Mouse (Mus musculus): ENCODE measurements around the gene Zfp62.

Zfp62 gene

GRCm38 (mm10) chr11:49248974-49249700 lies 46.0 kb downstream of the Zfp62 start:
- no peak for DNase-seq (ENCODE audit: low spot score)

GRCm38 (mm10) chr11:49249811-49250421 lies 46.8 kb downstream of the Zfp62 start:
- no peak for DNase-seq (ENCODE audit: low spot score)

DNA sequence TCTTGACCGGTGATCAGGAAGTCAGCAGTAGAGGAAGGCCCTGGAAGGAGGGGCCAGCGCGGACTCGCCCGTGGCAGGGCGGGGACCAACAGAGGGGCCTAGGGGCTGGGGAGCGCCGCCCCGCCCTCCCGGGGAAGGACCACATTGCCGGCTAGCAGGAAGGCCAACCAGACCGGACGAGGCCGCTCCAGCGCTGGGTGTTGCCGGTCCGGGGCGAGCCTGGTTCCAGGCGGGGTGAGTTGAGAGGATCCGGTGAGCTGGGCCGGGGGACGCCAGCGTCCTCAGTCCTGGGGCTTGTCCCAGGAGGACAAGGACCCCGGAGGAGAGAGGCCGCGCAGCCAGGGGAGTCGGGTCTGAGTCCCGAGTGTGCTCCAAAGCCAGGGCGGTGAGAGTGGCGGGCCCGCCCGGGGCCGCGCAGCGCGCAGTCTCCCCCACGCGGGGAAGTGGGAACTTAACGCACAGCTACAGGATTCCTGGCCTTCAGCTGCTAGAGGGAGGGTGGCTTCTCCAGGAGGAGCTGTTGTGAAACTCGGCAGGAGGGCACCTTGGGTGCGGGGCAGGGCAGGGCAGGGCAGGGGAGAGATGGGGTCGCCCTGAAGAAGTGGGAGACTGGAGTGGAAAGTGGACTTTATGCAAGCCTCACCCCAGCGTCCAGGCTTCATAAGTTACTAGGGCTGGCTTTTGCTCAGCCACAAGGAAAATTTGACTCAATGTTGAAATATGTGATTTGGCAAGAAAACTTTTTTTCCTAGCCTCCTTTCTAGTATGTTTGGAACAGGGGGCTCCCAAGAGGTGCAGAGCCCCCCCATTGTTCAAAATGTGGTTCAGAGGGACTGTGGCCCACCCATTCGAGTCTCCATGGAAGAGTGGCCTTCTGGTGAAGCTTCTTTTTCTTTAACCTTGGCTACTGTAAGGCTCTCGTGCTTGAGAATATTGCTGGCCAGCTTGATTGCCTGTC lies 47.6 kb downstream of the Zfp62 start:
- peak; percentile 81 for DNase-seq (ENCODE audit: low spot score)

DNA sequence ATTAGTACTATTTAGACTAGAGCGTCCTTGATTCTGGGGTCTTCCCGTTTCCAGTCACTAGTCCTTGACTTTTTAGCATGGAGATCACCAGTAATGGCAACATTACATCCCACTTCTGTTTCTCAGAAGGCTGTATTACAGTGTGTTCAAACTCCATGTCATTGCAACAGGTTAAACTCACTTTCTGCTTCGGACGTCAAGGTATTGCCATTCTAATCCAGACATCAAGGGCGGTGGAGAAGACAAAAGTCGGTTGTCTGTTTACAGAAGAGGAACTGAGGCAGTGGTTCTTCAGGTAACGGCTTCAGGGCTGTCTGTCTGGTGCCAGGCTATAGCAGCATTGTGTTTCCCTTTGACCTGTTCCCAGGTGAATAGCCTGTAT lies 48.3 kb downstream of the Zfp62 start:
- no peak for DNase-seq (ENCODE audit: low spot score)

- no peak for DNase-seq (ENCODE audit: low spot score)
Observed at GRCm38 (mm10) chr11:49252048-49252447, 49.0 kb downstream of the Zfp62 start.

DNA sequence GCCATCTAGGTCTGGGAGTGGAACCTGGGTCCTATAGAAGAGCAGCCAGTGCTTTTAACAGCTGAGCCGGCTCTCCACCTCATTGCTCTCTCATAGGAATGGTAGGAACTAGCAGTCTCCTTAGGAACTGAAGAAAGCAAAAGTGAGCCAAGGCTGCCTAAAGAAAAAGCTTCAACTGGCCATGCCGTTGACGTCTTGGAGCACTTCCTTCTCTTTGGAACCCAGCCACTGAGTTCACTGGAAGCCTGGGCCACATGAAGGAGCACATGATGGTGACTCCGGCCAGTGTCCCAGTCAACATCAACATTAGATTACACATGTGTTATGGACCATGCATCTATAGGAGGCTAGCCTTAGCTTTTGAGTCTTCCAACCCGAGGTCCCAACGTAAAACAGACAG lies 49.9 kb downstream of the Zfp62 start:
- no peak for DNase-seq (ENCODE audit: low spot score)

GRCm38 (mm10) chr11:49259296-49259695 lies 56.2 kb downstream of the Zfp62 start:
- DNase-seq (ENCODE audit: low spot score): no peak

GRCm38 (mm10) chr11:49259829-49260228 lies 56.7 kb downstream of the Zfp62 start:
- no peak for DNase-seq (ENCODE audit: low spot score)

- DNase-seq (ENCODE audit: low spot score): peak; percentile 44
Observed at GRCm38 (mm10) chr11:49260598-49261312, 57.7 kb downstream of the Zfp62 start.

DNA sequence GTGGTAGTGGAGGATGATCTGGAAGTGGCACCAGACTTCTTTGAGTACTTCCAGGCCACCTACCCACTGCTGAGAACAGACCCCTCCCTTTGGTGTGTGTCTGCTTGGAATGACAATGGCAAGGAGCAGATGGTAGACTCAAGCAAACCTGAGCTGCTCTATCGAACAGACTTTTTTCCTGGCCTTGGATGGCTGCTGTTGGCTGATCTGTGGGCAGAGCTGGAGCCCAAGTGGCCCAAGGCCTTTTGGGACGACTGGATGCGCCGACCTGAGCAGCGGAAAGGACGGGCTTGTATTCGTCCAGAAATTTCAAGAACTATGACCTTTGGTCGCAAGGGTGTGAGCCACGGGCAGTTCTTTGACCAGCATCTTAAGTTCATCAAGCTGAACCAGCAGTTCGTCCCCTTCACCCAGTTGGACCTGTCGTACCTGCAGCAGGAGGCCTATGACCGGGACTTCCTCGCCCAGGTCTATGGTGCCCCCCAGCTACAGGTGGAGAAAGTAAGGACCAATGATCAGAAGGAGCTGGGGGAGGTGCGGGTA lies 58.3 kb downstream of the Zfp62 start:
- no peak for DNase-seq (ENCODE audit: low spot score)

- no peak for DNase-seq (ENCODE audit: low spot score)
Observed at GRCm38 (mm10) chr11:49262286-49262685, 59.2 kb downstream of the Zfp62 start.

DNA sequence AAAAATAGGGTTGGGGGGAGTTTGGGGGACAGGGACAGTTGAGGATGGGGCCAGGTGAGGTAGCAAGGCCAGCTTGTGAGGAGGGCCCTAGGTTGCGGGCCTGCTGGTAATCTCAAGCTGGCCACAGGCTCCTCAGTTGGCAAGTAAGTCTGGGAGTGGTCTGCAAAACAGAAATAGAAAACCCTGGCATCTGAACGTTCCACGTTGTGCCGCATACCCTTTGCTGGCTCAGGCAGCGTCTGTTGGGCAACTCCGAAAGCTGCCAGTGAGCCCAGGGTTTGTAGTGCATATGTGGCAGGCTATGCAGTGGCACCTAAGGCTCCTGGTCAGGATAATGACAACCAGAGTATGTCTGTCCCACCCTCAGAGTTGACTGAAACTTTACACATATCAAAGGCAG lies 60.1 kb downstream of the Zfp62 start:
- DNase-seq (ENCODE audit: low spot score): no peak

- no peak for DNase-seq (ENCODE audit: low spot score)
Observed at GRCm38 (mm10) chr11:49264081-49264480, 61.0 kb downstream of the Zfp62 start.

- no peak for DNase-seq (ENCODE audit: low spot score)
Observed at GRCm38 (mm10) chr11:49264622-49265021, 61.5 kb downstream of the Zfp62 start.

DNA sequence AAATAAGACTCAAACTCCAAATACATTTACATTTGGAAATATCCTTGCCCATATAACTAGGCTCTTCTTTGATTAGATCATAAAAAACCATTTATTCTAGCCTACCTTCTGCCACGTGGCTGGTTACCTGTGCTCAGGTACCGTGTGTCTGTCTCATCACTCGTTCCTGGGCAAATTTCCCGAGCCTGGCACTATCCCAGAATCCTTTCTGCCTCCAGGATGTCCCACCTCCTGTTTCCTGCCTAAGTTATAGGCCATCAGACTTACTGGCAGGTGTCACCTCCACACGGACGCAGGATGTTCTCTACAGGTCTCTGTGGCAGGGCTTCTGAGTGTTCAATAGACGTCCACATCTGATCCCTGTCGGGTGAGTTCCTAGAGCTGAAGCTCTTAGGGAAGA lies 62.0 kb downstream of the Zfp62 start:
- no peak for DNase-seq (ENCODE audit: low spot score)

- no peak for DNase-seq (ENCODE audit: low spot score)
Observed at GRCm38 (mm10) chr11:49266671-49267070, 63.6 kb downstream of the Zfp62 start.

GRCm38 (mm10) chr11:49267316-49267715 lies 64.2 kb downstream of the Zfp62 start:
- DNase-seq (ENCODE audit: low spot score): no peak

DNA sequence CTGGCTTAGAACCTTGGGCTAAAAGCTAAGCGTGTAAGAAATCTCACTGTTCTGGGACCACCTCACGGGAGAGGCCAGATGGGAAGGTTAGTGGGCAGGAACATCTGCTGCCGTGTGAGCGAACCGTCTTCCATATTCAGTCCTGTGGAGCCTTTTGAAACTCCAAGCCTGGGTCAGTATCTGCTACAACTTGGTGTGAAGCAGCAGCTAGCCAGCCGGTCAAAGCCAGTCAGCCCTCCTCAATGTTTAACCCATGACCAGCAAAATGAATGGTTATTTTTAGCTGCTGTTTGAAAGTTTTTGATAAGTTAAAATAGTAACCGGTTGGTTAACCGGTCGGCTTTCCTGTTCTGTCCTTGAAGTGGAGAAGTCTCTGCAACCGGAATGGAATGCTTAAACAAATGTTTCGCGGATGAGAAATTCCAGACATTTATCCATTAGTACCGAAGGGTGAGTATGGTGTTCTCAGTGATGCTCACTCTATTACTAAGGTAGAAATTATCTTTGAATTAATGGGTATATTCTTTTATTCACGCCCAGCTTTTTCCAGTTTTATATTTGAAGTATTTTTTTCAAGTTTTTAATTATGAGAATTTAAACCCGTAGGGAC lies 65.0 kb downstream of the Zfp62 start:
- no peak for DNase-seq (ENCODE audit: low spot score)

Measured in ovary, postnatal 14 days (tissue).